Mouse (Mus musculus): ENCODE measurements at regions not wholly inside any gene's neighbourhood (a gene's known extent, or its start where the extent isn't known, plus 50 kb on each side); places are given as distances from the start of the nearest gene placed in this dataset.

GRCm38 (mm10) chr8:100695043-100695442 lies 1278.8 kb upstream of the Cdh8 start:
- no peak for TF ChIP-seq CTCF (IDR thresholded peaks at IDR 0.05; ENCODE audit: low read depth, low read length)
- no peak for TF ChIP-seq TAL1 (conservative IDR thresholded peaks at IDR 0.05; ENCODE audit: low read depth, low read length)
- TF ChIP-seq GATA1 (IDR thresholded peaks at IDR 0.05; ENCODE audit: borderline replicate concordance, low read length), result no peak
